Mouse (Mus musculus) lung, postnatal 4 days (tissue): ENCODE measurements around the gene Tmem170.
"Not testable (repeated sequence)": the region's sequence is repeated elsewhere in the genome, so short reads cannot be mapped to it uniquely, and the experiment has no call there.

Source experiments
- DNase-seq, 2 experiments: peaks; one replicate each; pipeline ENCODE4 v3.0.0; 2021

Tmem170 gene

GRCm38 (mm10) chr8:111871278-111871677 is 5.3 kb downstream of the Tmem170 start:
- DNase-seq: no peak

- DNase-seq: no peak
Observed at GRCm38 (mm10) chr8:111870379-111870778, 6.2 kb downstream of the Tmem170 start.

- DNase-seq: no peak
Observed at GRCm38 (mm10) chr8:111868664-111869063, 7.9 kb downstream of the Tmem170 start.

GRCm38 (mm10) chr8:111865857-111866256 is 10.7 kb downstream of the Tmem170 start:
- peak; percentile 16 to 36 for DNase-seq

GRCm38 (mm10) chr8:111865130-111865852 is 11.3 kb downstream of the Tmem170 start:
- no peak for DNase-seq

- no peak for DNase-seq
Observed at GRCm38 (mm10) chr8:111864648-111865047, 11.9 kb downstream of the Tmem170 start.

GRCm38 (mm10) chr8:111863280-111863679 is 13.3 kb downstream of the Tmem170 start:
- peak in 1 of 2 experiments; percentile 5 for DNase-seq

- DNase-seq: no peak
Observed at GRCm38 (mm10) chr8:111855977-111856376, 20.6 kb downstream of the Tmem170 start.

GRCm38 (mm10) chr8:111853861-111854501 is 22.6 kb downstream of the Tmem170 start, which contains the start of gene Cfdp1:
TSS of gene Cfdp1 (minus strand) at chr8:111854291.
- peak; percentile 97 to 98 for DNase-seq

GRCm38 (mm10) chr8:111853219-111853618 is 23.3 kb downstream of the Tmem170 start:
- not testable (repeated sequence) for DNase-seq

GRCm38 (mm10) chr8:111846746-111847145 is 29.8 kb downstream of the Tmem170 start:
- no peak for DNase-seq

GRCm38 (mm10) chr8:111835540-111835939 is 41.0 kb downstream of the Tmem170 start:
- peak in 1 of 2 experiments; percentile 24 for DNase-seq

- DNase-seq: no peak
Observed at GRCm38 (mm10) chr8:111834011-111834410, 42.5 kb downstream of the Tmem170 start.

- no peak for DNase-seq
Observed at GRCm38 (mm10) chr8:111832983-111833382, 43.6 kb downstream of the Tmem170 start.

GRCm38 (mm10) chr8:111831996-111832395 is 44.6 kb downstream of the Tmem170 start:
- DNase-seq: no peak

GRCm38 (mm10) chr8:111828595-111828994 is 48.0 kb downstream of the Tmem170 start:
- DNase-seq: peak in 1 of 2 experiments; percentile 22

- DNase-seq: peak; percentile 47 to 49
Observed at GRCm38 (mm10) chr8:111825219-111825618, 51.3 kb downstream of the Tmem170 start.

GRCm38 (mm10) chr8:111824334-111824733 is 52.2 kb downstream of the Tmem170 start:
- DNase-seq: no peak

GRCm38 (mm10) chr8:111821199-111821598 is 55.4 kb downstream of the Tmem170 start:
- peak; percentile 41 to 54 for DNase-seq

GRCm38 (mm10) chr8:111820691-111821090 is 55.9 kb downstream of the Tmem170 start:
- peak in 1 of 2 experiments; percentile 49 for DNase-seq

- peak; percentile 19 to 31 for DNase-seq
Observed at GRCm38 (mm10) chr8:111820018-111820417, 56.5 kb downstream of the Tmem170 start.

GRCm38 (mm10) chr8:111818556-111818955 is 58.0 kb downstream of the Tmem170 start:
- DNase-seq: no peak

GRCm38 (mm10) chr8:111815078-111815477 is 61.5 kb downstream of the Tmem170 start:
- no peak for DNase-seq

GRCm38 (mm10) chr8:111813818-111814217 is 62.7 kb downstream of the Tmem170 start:
- no peak for DNase-seq
